Mouse (Mus musculus): ENCODE measurements at regions not wholly inside any gene's neighbourhood (a gene's known extent, or its start where the extent isn't known, plus 50 kb on each side); places are given as distances from the start of the nearest gene placed in this dataset.
A peak's percentile ranks its signal among the peaks of the same experiment; 100 is the strongest.

DNA sequence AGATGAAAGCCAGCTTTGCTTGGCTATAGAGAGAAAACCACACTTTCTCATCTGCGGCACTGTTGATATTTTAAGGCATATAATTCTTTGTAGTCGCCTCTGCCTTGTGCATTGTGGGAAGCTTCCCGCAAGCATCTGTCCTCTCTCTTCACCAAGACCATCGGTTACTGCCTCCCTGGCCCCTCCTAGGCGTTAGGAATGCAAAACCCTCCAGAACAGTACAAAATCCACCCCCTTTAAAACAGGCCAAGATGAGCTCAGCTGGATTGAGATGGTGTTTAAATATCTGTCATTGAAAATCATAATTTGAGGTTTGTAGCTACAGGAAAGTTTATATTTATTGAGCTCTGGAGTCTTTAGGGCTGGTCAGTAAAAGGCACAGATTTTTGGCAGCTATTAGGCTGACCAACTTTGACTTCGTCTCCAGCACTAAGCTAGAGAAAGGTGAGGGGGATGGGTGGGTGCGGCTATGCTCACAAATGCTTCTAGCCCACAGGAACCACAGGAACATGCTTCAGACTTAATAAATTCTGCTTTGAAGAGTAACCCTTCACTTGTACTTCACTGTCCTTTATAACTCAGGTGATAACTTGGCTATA lies 856.7 kb upstream of the Adgrl2 start:
- peaks cover 15% of the 10 kb centered on the region for H3K4me1 ChIP-seq
- H3K9me3 ChIP-seq: no peaks in the 10 kb centered on the region
- H3K4me2 ChIP-seq: no peak overlapping the region
- H3K9ac ChIP-seq: no peak overlapping the region
- no peak overlapping the region for H3K27ac ChIP-seq
- no peaks in the 10 kb centered on the region for H3K36me3 ChIP-seq
- H3K27me3 ChIP-seq: no peaks in the 10 kb centered on the region
- ATAC-seq (ENCODE audit: borderline replicate concordance, extremely low read depth, low FRiP score, low TSS enrichment): peak; percentile 67; the same call in 1 of the 2 replicates
- WGBS: 34% methylated on average over 7 of the region's 7 CpGs
- no peak overlapping the region for H3K4me3 ChIP-seq

DNA sequence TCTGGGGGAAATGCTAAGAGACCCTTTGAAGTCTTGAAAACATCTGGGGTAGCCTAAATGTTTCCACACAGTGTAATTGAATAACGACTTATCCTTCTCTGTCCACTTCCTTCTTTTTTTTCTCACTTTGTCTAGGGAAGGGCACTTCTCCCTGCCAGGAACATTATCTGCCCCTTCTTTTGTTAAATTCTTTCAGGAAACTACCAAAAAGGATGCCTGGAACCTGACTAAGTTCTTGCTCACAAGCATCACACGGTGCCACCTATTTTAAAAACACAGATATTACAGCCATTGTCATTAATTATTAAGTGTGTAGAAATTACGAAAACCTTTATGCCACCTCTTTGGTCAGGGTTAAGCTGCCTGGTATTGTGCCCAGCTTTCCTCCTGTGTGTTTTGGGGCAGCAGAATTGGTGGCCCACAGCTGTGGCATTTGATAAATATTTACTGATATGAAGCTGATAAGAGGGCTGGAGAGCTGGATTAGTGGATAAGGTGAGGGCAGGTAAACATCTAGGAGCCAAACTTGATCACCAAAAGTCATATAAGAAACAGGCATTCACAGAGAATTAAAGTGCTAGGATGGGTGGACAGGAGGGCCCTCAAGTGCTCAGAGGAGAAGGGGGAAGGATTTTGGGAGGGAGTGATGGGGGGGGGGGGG lies 855.6 kb upstream of the Adgrl2 start:
- ATAC-seq (ENCODE audit: borderline replicate concordance, extremely low read depth, low FRiP score, low TSS enrichment): no peak
- Histone ChIP-seq H3K4me3 (no peak overlapping the region), H3K4me1 (peaks cover 15% of the 10 kb centered on the region), H3K27ac (no peak overlapping the region), H3K9ac (no peak overlapping the region), H3K9me3 (no peaks in the 10 kb centered on the region), H3K27me3 (no peaks in the 10 kb centered on the region), H3K36me3 (no peaks in the 10 kb centered on the region), H3K4me2 (no peak overlapping the region; the same call in 1 of the 2 replicates)
- 26% methylated on average over 3 of the region's 3 CpGs for WGBS

DNA sequence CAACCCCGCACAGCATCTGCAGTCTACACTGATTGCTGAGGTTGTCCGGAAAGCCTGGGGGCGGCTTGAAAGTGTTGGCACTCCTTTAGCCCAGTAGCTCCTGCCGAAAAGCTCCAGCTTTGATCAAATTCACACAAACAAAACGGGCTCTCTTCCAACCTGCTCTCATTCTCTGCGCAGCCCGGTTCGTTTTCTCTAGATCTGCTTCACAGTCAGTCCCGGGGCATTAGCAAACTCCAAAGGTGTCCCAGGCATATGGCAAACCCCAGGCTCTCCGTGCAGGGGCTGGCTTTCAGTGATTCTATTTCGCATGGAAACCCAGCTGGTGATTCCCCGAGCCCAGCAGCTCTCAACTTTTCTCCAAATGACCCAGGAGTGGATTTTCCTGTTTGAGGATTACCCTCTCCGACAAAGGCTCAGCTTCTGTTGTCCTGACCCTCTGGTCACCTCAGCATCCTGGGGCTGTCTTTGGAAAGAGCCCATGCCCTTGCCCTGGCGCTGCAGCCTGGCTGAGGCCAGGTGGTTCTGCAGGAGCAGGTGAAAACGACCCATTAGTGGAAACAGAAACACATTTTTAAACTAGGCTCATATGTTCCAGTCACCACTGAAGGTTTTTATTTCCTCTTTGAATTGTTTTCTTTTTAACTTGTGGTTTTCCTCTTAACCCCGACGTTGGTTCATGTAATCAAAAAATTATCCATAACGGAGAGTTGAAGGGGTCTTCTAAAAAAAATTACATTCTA lies 854.9 kb upstream of the Adgrl2 start:
- peaks cover 15% of the 10 kb centered on the region for H3K4me1 ChIP-seq
- no peaks in the 10 kb centered on the region for H3K9me3 ChIP-seq
- ATAC-seq (ENCODE audit: borderline replicate concordance, extremely low read depth, low FRiP score, low TSS enrichment): no peak
- H3K27ac ChIP-seq: no peak overlapping the region
- peak overlapping the region; percentile 16; the same call in 1 of the 2 replicates for H3K9ac ChIP-seq
- H3K4me2 ChIP-seq: peak overlapping the region; percentile 54
- no peaks in the 10 kb centered on the region for H3K27me3 ChIP-seq
- WGBS: 6% methylated on average over 18 of the region's 18 CpGs
- no peaks in the 10 kb centered on the region for H3K36me3 ChIP-seq
- peak overlapping the region; percentile 19 for H3K4me3 ChIP-seq

DNA sequence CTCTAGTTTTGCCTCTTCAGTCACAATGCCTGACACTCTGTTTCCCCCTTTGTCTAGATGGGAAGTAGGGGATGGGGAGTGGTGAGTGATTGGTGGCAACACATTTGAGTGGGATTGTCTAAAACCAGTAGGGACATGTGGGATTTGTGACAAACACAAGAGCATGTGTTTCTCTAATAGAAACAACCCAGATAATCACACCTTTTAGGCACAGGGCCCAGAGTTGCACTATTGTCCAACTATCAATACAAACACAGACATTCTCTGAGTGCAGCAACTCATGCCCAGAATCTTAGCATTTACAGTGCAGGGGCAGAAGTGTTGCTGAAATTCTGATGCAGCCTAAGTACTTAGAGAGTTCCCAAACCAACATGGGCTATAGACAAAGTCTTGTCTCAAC lies 847.6 kb upstream of the Adgrl2 start:
- Histone ChIP-seq H3K27me3 (no peaks in the 10 kb centered on the region), H3K4me1 (no peaks in the 10 kb centered on the region), H3K4me2 (no peak overlapping the region), H3K4me3 (no peak overlapping the region), H3K36me3 (no peaks in the 10 kb centered on the region), H3K9ac (no peak overlapping the region), H3K9me3 (no peaks in the 10 kb centered on the region), H3K27ac (no peak overlapping the region)
- no peak for ATAC-seq (ENCODE audit: borderline replicate concordance, extremely low read depth, low FRiP score, low TSS enrichment)

DNA sequence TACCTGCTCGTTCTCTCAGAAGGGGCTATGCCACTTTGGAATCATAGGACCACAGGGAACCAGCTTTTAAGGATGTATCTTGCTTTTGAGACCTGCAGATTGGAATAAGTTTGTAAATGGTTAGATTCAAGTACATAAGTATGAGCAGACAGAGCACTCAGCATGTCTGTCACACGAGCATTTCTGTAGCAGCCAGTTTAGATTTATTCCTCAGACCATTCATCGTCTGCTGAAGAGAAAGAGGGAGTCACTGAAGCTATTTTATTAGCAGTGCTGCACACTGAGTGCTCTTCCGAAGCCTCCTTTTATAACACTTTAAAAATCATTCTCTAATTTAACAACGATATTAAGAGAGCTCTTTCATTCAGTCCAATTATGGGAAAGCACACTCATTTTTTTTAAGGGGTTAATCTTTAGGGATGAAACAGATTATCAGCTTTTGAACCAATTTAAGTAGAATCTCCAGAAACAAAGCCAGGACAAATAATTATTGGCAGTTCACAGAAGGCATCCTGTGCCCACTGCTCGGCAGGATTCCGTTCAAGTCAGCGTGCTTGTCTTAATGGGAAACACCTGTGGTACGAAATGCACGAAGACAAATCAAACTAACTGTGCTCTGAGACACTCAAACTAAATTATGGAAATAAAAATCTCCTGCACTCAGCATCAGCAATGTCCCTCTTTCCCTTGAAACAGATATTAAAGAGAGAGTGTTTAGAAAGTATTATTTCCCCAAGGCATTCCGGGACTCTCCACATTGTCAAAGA lies 846.3 kb upstream of the Adgrl2 start:
- no peaks in the 10 kb centered on the region for H3K9me3 ChIP-seq
- H3K4me1 ChIP-seq: no peaks in the 10 kb centered on the region
- 67% methylated on average over 11 of the region's 11 CpGs for WGBS

DNA sequence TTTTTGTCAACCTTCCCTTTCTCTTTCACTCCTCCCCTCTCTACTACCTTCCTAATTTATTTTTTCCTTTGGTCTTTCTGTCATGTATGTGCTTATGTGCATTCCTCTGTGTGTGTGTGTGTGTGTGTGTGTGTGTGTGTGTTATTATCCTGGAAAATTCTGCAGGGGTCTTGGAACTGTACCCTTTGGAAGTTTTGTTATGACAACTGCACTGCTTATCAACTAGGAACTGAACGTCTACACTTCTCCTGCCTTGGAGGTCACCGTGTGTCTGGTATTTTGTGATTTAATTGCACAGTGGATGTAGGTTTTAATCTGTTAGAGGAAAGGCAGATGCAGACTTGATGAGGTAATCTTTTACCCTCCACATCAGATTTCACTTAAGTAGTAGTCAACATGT lies 836.8 kb upstream of the Adgrl2 start:
- ATAC-seq (ENCODE audit: borderline replicate concordance, extremely low read depth, low FRiP score, low TSS enrichment): no peak
- H3K4me1 ChIP-seq: no peaks in the 10 kb centered on the region
- H3K36me3 ChIP-seq: no peaks in the 10 kb centered on the region
- H3K9me3 ChIP-seq: no peaks in the 10 kb centered on the region
- no peak overlapping the region for H3K27ac ChIP-seq
- no peak overlapping the region for H3K9ac ChIP-seq
- H3K4me3 ChIP-seq: no peak overlapping the region
- 35% methylated on average over 2 of the region's 2 CpGs for WGBS
- no peak overlapping the region for H3K4me2 ChIP-seq
- no peaks in the 10 kb centered on the region for H3K27me3 ChIP-seq

More for the DNA sequence above, 846.3 kb upstream of the Adgrl2 start:
- Histone ChIP-seq H3K27ac (no peak overlapping the region), H3K9ac (no peak overlapping the region), H3K4me3 (no peak overlapping the region), H3K27me3 (no peaks in the 10 kb centered on the region), H3K36me3 (no peaks in the 10 kb centered on the region), H3K4me2 (no peak overlapping the region)
- ATAC-seq (ENCODE audit: borderline replicate concordance, extremely low read depth, low FRiP score, low TSS enrichment): no peak

DNA sequence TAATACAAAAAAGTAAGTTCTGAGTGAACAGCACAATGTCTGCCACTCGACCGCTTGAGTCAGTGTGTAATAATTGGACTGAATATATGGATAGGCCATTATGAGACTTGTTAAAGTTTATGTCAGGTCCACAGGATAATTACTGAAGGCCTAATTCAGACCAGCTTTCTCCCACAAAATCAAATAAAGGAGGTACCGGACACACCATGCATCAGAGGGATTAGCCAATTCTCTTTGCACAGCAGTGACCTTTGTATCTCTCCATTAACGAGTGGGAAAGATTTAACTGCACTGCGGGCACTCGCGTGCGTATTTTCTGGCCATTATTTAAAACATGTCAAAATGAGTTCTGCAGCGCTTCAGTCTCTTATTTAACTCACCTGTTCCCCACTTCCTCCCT lies 836.4 kb upstream of the Adgrl2 start:
- WGBS: 74% methylated on average over 9 of the region's 9 CpGs
- no peak overlapping the region for H3K27ac ChIP-seq

DNA sequence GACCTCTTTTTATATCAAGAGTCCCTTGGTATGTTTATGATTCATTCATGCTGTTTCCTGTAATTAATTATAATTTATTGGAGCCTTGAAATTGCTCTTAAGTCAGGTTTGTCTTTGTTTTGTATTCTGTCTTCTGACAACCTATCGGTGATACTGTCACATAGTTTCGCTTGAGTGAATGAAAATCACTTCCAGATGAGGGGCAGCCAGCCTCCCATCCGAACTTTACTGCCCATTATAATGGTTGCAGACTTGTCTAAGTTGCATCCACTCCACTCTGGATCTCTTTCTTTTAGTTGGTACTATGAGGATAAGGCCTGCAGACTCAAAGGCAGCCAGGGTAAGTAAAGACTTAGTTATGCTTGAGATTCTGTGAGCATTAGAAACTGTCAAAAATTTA lies 830.3 kb upstream of the Adgrl2 start:
- no peak for ATAC-seq (ENCODE audit: borderline replicate concordance, extremely low read depth, low FRiP score, low TSS enrichment)
- WGBS: 85% methylated on average over 3 of the region's 3 CpGs
- H3K36me3 ChIP-seq: no peaks in the 10 kb centered on the region
- no peaks in the 10 kb centered on the region for H3K4me1 ChIP-seq
- H3K27ac ChIP-seq: no peak overlapping the region
- H3K4me3 ChIP-seq: no peak overlapping the region
- no peak overlapping the region for H3K9ac ChIP-seq
- H3K27me3 ChIP-seq: no peaks in the 10 kb centered on the region
- H3K4me2 ChIP-seq: no peak overlapping the region
- H3K9me3 ChIP-seq: no peaks in the 10 kb centered on the region

More for the DNA sequence above, 836.4 kb upstream of the Adgrl2 start:
- no peaks in the 10 kb centered on the region for H3K9me3 ChIP-seq
- H3K9ac ChIP-seq: no peak overlapping the region
- no peaks in the 10 kb centered on the region for H3K27me3 ChIP-seq
- H3K4me2 ChIP-seq: no peak overlapping the region
- no peaks in the 10 kb centered on the region for H3K36me3 ChIP-seq
- no peak overlapping the region for H3K4me3 ChIP-seq
- ATAC-seq (ENCODE audit: borderline replicate concordance, extremely low read depth, low FRiP score, low TSS enrichment): no peak
- no peaks in the 10 kb centered on the region for H3K4me1 ChIP-seq

DNA sequence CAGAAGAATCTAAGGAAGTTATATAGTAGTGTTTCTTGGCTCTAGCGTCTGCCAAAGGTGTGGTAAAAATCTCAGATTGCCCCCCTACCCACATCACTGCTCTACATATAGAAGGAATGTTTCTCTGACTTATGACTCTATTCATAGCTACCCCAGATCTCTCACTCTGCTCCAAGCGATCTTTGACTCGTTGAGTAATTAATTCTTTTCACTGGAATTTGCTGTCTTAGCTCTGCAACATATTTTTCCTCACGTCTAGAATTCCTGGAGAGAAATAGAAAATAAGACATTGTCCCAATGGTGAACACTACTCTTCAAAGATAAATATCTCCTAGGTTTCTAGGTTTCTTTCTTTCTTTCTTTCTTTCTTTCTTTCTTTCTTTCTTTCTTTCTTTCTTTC lies 829.5 kb upstream of the Adgrl2 start:
- no peaks in the 10 kb centered on the region for H3K36me3 ChIP-seq
- WGBS: 60% methylated on average over 4 of the region's 4 CpGs

DNA sequence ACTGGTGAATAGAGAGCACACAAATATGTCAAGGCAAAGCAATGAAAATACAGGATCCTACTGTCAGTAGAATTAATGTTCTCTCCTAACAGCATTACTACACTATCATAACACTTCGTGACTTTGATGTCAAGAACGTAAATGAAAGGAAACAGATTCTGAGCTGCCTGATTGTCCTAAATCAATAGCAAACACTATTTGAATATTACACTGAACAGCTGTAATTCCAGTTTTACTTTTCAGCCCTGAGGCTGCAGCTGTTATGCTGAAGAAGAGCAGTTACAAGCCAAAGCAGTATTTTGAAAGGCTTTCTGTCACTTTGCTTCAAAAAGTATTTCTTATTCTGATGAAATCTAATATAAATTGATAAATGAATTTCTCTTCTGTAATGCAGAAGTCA lies 828.7 kb upstream of the Adgrl2 start:
- 56% methylated on average over 2 of the region's 2 CpGs for WGBS
- Histone ChIP-seq H3K27ac (no peak overlapping the region), H3K4me2 (no peak overlapping the region), H3K9ac (no peak overlapping the region), H3K9me3 (no peaks in the 10 kb centered on the region), H3K4me1 (no peaks in the 10 kb centered on the region), H3K4me3 (no peak overlapping the region), H3K36me3 (no peaks in the 10 kb centered on the region), H3K27me3 (no peaks in the 10 kb centered on the region)
- no peak for ATAC-seq (ENCODE audit: borderline replicate concordance, extremely low read depth, low FRiP score, low TSS enrichment)

More for the DNA sequence above, 829.5 kb upstream of the Adgrl2 start:
- no peaks in the 10 kb centered on the region for H3K4me1 ChIP-seq
- no peak overlapping the region for H3K27ac ChIP-seq
- no peak overlapping the region for H3K9ac ChIP-seq
- H3K27me3 ChIP-seq: no peaks in the 10 kb centered on the region
- no peak overlapping the region for H3K4me3 ChIP-seq
- H3K4me2 ChIP-seq: no peak overlapping the region
- no peaks in the 10 kb centered on the region for H3K9me3 ChIP-seq
- ATAC-seq (ENCODE audit: borderline replicate concordance, extremely low read depth, low FRiP score, low TSS enrichment): no peak

DNA sequence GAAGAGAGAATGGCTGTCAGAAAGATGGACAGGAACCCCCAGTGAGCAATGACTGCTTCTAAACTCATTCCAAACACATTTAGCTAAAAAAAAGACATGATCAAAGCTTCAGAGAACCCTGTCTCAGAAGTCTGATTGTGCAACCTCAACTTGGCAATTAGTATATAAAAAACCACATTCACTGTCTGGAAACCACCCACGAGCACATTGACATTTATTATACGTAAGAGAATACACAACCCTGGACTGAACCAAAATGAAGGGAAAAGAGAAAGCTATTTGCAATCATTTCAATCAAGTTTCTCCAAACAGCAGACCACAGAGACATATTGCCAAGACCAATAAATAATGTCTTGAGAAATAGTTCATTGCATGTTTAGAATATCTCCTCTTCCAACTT lies 820.7 kb upstream of the Adgrl2 start:
- WGBS: 38% methylated on average over 2 of the region's 2 CpGs
- Histone ChIP-seq H3K27me3 (no peaks in the 10 kb centered on the region), H3K4me1 (no peaks in the 10 kb centered on the region), H3K4me2 (no peak overlapping the region), H3K9ac (no peak overlapping the region), H3K9me3 (no peaks in the 10 kb centered on the region), H3K4me3 (no peak overlapping the region), H3K27ac (0 out of 2 replicates have a peak overlapping the region, but pooled peaks have one; percentile 24), H3K36me3 (no peaks in the 10 kb centered on the region)
- ATAC-seq (ENCODE audit: borderline replicate concordance, extremely low read depth, low FRiP score, low TSS enrichment): peak; percentile 77; the same call in 1 of the 2 replicates

Data from lung, embryonic 15.5 days (tissue).